In the genomic region with DNA sequence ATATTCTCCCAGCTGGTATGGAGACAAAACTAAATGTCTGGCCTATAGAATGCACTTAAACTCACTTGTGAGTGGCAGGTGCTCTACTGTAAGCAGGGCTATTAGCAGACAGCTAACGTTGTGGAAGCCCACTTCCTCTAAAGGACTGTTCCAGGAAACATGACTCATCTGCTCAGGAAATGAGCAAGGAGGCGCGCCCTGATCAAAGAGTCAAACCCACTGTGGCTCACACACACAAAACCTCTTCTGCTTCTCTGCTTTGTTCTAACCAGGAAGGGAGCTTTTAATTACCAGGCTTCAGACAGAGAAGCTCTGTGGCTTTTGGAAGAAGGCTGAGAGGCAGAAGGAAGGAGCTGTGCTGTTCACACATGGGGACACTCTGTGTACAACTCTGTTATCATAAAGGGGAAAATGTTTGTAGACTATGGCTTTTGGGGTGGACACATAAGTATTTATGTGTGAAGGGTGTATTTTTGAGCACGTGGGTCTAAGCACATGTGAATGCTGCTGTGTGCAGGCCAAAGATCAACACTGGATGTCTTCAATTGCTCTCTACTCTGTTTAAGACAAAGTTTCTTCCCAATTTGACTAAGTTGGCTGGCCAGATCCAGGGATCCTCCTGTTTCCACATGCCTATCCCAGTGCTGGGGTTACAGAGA, we compare ENCODE assay signal across 8 mouse cellular contexts.
A peak's percentile ranks its signal among the peaks of the same experiment; 100 is the strongest.
DNase-seq lines count a peak whose midpoint lies in the region; ATAC-seq and TF ChIP-seq lines count a peak whose summit lies in the region.

No protein-coding gene starts in this region.

- peak overlapping the region; percentile 57 for H3K27ac ChIP-seq in midbrain, embryonic 10.5 days (replicated peaks)
- no peak overlapping the region for H3K27ac ChIP-seq in midbrain, embryonic 14.5 days (replicated peaks; ENCODE audit: low read depth, low read length)
- no peak overlapping the region for H3K27ac ChIP-seq in embryonic facial prominence, embryonic 11.5 days (replicated peaks; ENCODE audit: low read depth, low read length)
- H3K27ac ChIP-seq in limb, embryonic 13.5 days = no peak overlapping the region
- H3K27ac ChIP-seq in midbrain, postnatal 0 days (ENCODE audit: low read depth, low read length) = no peak overlapping the region

- no peaks in the 10 kb centered on the region for H3K9me3 ChIP-seq in midbrain, embryonic 10.5 days (replicated peaks)
- H3K9me3 ChIP-seq in midbrain, embryonic 14.5 days (ENCODE audit: control insufficient read depth, low read length) = no peaks in the 10 kb centered on the region
- H3K9me3 ChIP-seq in embryonic facial prominence, embryonic 11.5 days (replicated peaks; ENCODE audit: control insufficient read depth, low read length) = no peaks in the 10 kb centered on the region
- H3K9me3 ChIP-seq in limb, embryonic 13.5 days = no peaks in the 10 kb centered on the region
- no peaks in the 10 kb centered on the region for H3K9me3 ChIP-seq in midbrain, postnatal 0 days (ENCODE audit: low read length)

- no peak for DNase-seq in midbrain, embryonic 10.5 days (ENCODE audit: low spot score)
- no peak for DNase-seq in midbrain, embryonic 14.5 days
- peak; percentile 35 for DNase-seq in embryonic facial prominence, embryonic 11.5 days (ENCODE audit: low spot score)
- DNase-seq in heart, postnatal 36 days = peak; percentile 55 to 58
- peak; percentile 16 for DNase-seq in midbrain, postnatal 0 days (ENCODE audit: low spot score)
- peak; percentile 76 to 85 for DNase-seq in thymus, postnatal 36 days
- no peak for DNase-seq in layer of hippocampus, adult 18-20 months (ENCODE audit: low spot score in 2 of 2)

- H3K4me1 ChIP-seq in midbrain, embryonic 10.5 days = peaks cover 31% of the 10 kb centered on the region
- peaks cover 7% of the 10 kb centered on the region for H3K4me1 ChIP-seq in midbrain, embryonic 14.5 days (ENCODE audit: control insufficient read depth, insufficient read depth, low read length)
- H3K4me1 ChIP-seq in embryonic facial prominence, embryonic 11.5 days (ENCODE audit: control insufficient read depth, insufficient read depth, low read length) = no peaks in the 10 kb centered on the region
- peaks cover 21% of the 10 kb centered on the region for H3K4me1 ChIP-seq in limb, embryonic 13.5 days
- H3K4me1 ChIP-seq in midbrain, postnatal 0 days (ENCODE audit: insufficient read depth, low read length) = no peaks in the 10 kb centered on the region

- no peak overlapping the region for H3K9ac ChIP-seq in midbrain, embryonic 14.5 days (replicated peaks; ENCODE audit: low read length)
- H3K9ac ChIP-seq in embryonic facial prominence, embryonic 11.5 days (replicated peaks; ENCODE audit: low read length) = no peak overlapping the region
- no peak overlapping the region for H3K9ac ChIP-seq in limb, embryonic 13.5 days
- H3K9ac ChIP-seq in midbrain, postnatal 0 days (replicated peaks; ENCODE audit: low read length, poor library complexity, severe bottlenecking) = no peak overlapping the region

- H3K27me3 ChIP-seq in midbrain, embryonic 10.5 days (ENCODE audit: low read depth, poor library complexity, severe bottlenecking) = no peaks in the 10 kb centered on the region
- no peaks in the 10 kb centered on the region for H3K27me3 ChIP-seq in midbrain, embryonic 14.5 days (ENCODE audit: control insufficient read depth, insufficient read depth, low read length)
- no peaks in the 10 kb centered on the region for H3K27me3 ChIP-seq in embryonic facial prominence, embryonic 11.5 days (ENCODE audit: control insufficient read depth, insufficient read depth, low read length)
- no peaks in the 10 kb centered on the region for H3K27me3 ChIP-seq in limb, embryonic 13.5 days
- no peaks in the 10 kb centered on the region for H3K27me3 ChIP-seq in midbrain, postnatal 0 days (ENCODE audit: insufficient read depth, low read length)

- WGBS in midbrain, embryonic 10.5 days = 67% methylated on average over 4 of the region's 4 CpGs
- WGBS in midbrain, embryonic 14.5 days = 64% methylated on average over 4 of the region's 4 CpGs
- WGBS in embryonic facial prominence, embryonic 11.5 days = 48% methylated on average over 4 of the region's 4 CpGs
- 41% methylated on average over 4 of the region's 4 CpGs for WGBS in limb, embryonic 13.5 days
- 53% methylated on average over 4 of the region's 4 CpGs for WGBS in midbrain, postnatal 0 days

- intact Hi-C loops in heart, postnatal 36 days (cut with DNase I) = loop anchor here (2.0 kb wide), 2 partner anchors 15 to 43 kb away; no protein-coding TSS in a partner anchor

- TF ChIP-seq CTCF in midbrain, postnatal 0 days (IDR thresholded peaks at IDR 0.05) = no peak

- no peak for ATAC-seq in midbrain, embryonic 14.5 days (ENCODE audit: low FRiP score, low TSS enrichment)
- peak; percentile 66 for ATAC-seq in embryonic facial prominence, embryonic 11.5 days (replicated peaks; ENCODE audit: insufficient number of reproducible peaks, low FRiP score, low TSS enrichment, low read depth)
- ATAC-seq in limb, embryonic 13.5 days (ENCODE audit: low FRiP score, low read depth) = peak; percentile 60; the same call in 1 of the 2 replicates
- peak; percentile 58 for ATAC-seq in midbrain, postnatal 0 days (ENCODE audit: low FRiP score)

- H3K36me3 ChIP-seq in midbrain, embryonic 10.5 days = no peaks in the 10 kb centered on the region
- no peaks in the 10 kb centered on the region for H3K36me3 ChIP-seq in midbrain, embryonic 14.5 days (ENCODE audit: control insufficient read depth, insufficient read depth, low read length)
- no peaks in the 10 kb centered on the region for H3K36me3 ChIP-seq in embryonic facial prominence, embryonic 11.5 days (replicated peaks; ENCODE audit: control insufficient read depth, insufficient read depth, low read depth, low read length)
- H3K36me3 ChIP-seq in limb, embryonic 13.5 days = no peaks in the 10 kb centered on the region
- no peaks in the 10 kb centered on the region for H3K36me3 ChIP-seq in midbrain, postnatal 0 days (ENCODE audit: insufficient read depth, low read length)

- H3K4me3 ChIP-seq in midbrain, embryonic 10.5 days = no peak overlapping the region
- no peak overlapping the region for H3K4me3 ChIP-seq in midbrain, embryonic 14.5 days (replicated peaks; ENCODE audit: low read depth, low read length)
- H3K4me3 ChIP-seq in embryonic facial prominence, embryonic 11.5 days (ENCODE audit: low read depth, low read length) = no peak overlapping the region
- no peak overlapping the region for H3K4me3 ChIP-seq in limb, embryonic 13.5 days
- H3K4me3 ChIP-seq in midbrain, postnatal 0 days (ENCODE audit: low read depth, low read length) = no peak overlapping the region

- H3K4me2 ChIP-seq in midbrain, embryonic 14.5 days (ENCODE audit: low read length) = no peak overlapping the region
- H3K4me2 ChIP-seq in embryonic facial prominence, embryonic 11.5 days (ENCODE audit: low read depth, low read length) = no peak overlapping the region
- no peak overlapping the region for H3K4me2 ChIP-seq in limb, embryonic 13.5 days (replicated peaks)
- no peak overlapping the region for H3K4me2 ChIP-seq in midbrain, postnatal 0 days (ENCODE audit: low read depth, low read length, poor library complexity, severe bottlenecking)

Comparison
In these comparisons a context has a peak if more than half of its experiments do, and no peak if none do; other contexts are left out.
1. DNase-seq: peak in embryonic facial prominence, embryonic 11.5 days (single experiment), heart, postnatal 36 days (2 of 2), midbrain, postnatal 0 days (single experiment) and thymus, postnatal 36 days (2 of 2); none in midbrain, embryonic 10.5 days (single experiment), midbrain, embryonic 14.5 days (single experiment) and layer of hippocampus, adult 18-20 months (0 of 2).